Mouse (Mus musculus) small intestine, adult 2 months (tissue): ENCODE data around the gene Nedd8. TPM values are rescaled to one million over a fixed set of nuclear protein-coding genes. Genes with fewer than 3 reads are reported as not detected.
A peak's percentile ranks its signal among the peaks of the same experiment; 100 is the strongest.

Experiments used
- H3K27ac ChIP-seq: fragments of 200-500 bp; 2 replicates; pipeline ENCODE4 v1.5.1; 2012; ENCODE audit warnings: low read depth, low read length, control low read depth, inconsistent platforms; ENCODE audit not compliant: insufficient read depth
- H3K27me3 ChIP-seq: fragments of 200-500 bp; 2 replicates; pipeline ENCODE4 v1.6.1; 2012; ENCODE audit warnings: mild to moderate bottlenecking, moderate library complexity, low read length, inconsistent platforms; ENCODE audit not compliant: control insufficient read depth, insufficient read depth
- H3K36me3 ChIP-seq: fragments of 200-500 bp; 2 replicates; pipeline ENCODE4 v1.6.1; 2012; ENCODE audit warnings: mild to moderate bottlenecking, low read length, control low read depth, inconsistent platforms; ENCODE audit not compliant: control insufficient read depth, insufficient read depth
- H3K4me1 ChIP-seq: fragments of 200-500 bp; 2 replicates; pipeline ENCODE4 v1.6.1; 2012; ENCODE audit warnings: low read length, inconsistent platforms, mixed read lengths; ENCODE audit not compliant: control insufficient read depth, insufficient read depth, insufficient read length
- H3K4me3 ChIP-seq: fragments of 200-500 bp; 2 replicates; pipeline ENCODE4 v1.5.1; 2012; ENCODE audit warnings: low read depth, mild to moderate bottlenecking, control low read depth, inconsistent platforms, low read length, moderate library complexity
- CTCF ChIP-seq: fragments of 200-500 bp; IDR thresholded peaks from 2 replicates; pipeline ENCODE4 v1.5.1; 2012; ENCODE audit warnings: low read depth, mild to moderate bottlenecking, control low read depth, inconsistent platforms, low read length, moderate library complexity, mixed read lengths; ENCODE audit not compliant: insufficient replicate concordance, insufficient read length; ENCODE audit errors: extremely low read depth
- POLR2A ChIP-seq: fragments of 200-500 bp; IDR thresholded peaks from 2 replicates; pipeline ENCODE4 v1.6.1; 2012; ENCODE audit warnings: low read depth, mild to moderate bottlenecking, control low read depth, inconsistent platforms, low read length, moderate library complexity
- WGBS: fragments of 180-500 bp; shearing (Covaris S2); methylation state at CpG from one replicate; pipeline ENCODE4 v1.1.7; 2018; 5-methylcytosine and 5-hydroxymethylcytosine counted together
- polyA plus RNA-seq: library from polyadenylated mRNA; depleted of rRNA; stranded (reverse); fragments of >200 nt; gene quantifications from 2 replicates; pipeline ENCODE4 v1.2.3, GENCODE M21; 2012; rRNA removed

Gene Nedd8
- 135 and 228 TPM in 2 replicates for polyA plus RNA-seq

GRCm38 (mm10) chr14:55671833-55672740 lies at the start of gene Nedd8, which contains the start of gene Gmpr2:
TSS of gene Nedd8 (minus strand) at chr14:55672124.
TSS of gene Gmpr2 (plus strand) at chr14:55671941.
- TF ChIP-seq CTCF (no peak), POLR2A (peak; percentile 14; the same call in 1 of the 2 replicates)
- under 1% methylated on average over 38 of the region's 38 CpGs for WGBS
- Histone ChIP-seq H3K27ac (peak within 1 kb of the TSS; percentile 85), H3K27me3 (no peaks in the 10 kb centered on the region), H3K4me1 (peaks cover 2% of the 10 kb centered on the region), H3K36me3 (peaks cover 15% of the 10 kb centered on the region), H3K4me3 (peak within 1 kb of the TSS; percentile 83)

- WGBS: 88% methylated on average over 6 of the region's 6 CpGs
These were observed 49.2 kb upstream of the Nedd8 start for GRCm38 (mm10) chr14:55721076-55721475.

GRCm38 (mm10) chr14:55720666-55721065 lies 48.7 kb upstream of the Nedd8 start:
- H3K4me3 ChIP-seq: no peak overlapping the region

More at GRCm38 (mm10) chr14:55721076-55721475, 49.2 kb upstream of the Nedd8 start:
- H3K4me3 ChIP-seq: no peak overlapping the region
- peaks cover 26% of the 10 kb centered on the region for H3K36me3 ChIP-seq
- H3K27me3 ChIP-seq: no peaks in the 10 kb centered on the region
- peaks cover 8% of the 10 kb centered on the region; the same call in 1 of the 2 replicates for H3K4me1 ChIP-seq
- TF ChIP-seq POLR2A (no peak), CTCF (no peak)
- no peak overlapping the region for H3K27ac ChIP-seq

GRCm38 (mm10) chr14:55719737-55720136 lies 47.8 kb upstream of the Nedd8 start:
- no peaks in the 10 kb centered on the region for H3K27me3 ChIP-seq
- peaks cover 26% of the 10 kb centered on the region for H3K36me3 ChIP-seq
- TF ChIP-seq POLR2A (no peak), CTCF (no peak)
- peaks cover 4% of the 10 kb centered on the region; the same call in 1 of the 2 replicates for H3K4me1 ChIP-seq
- H3K27ac ChIP-seq: no peak overlapping the region
- H3K4me3 ChIP-seq: no peak overlapping the region
- WGBS: 95% methylated on average over 6 of the region's 6 CpGs

More at GRCm38 (mm10) chr14:55720666-55721065, 48.7 kb upstream of the Nedd8 start:
- Histone ChIP-seq H3K27ac (no peak overlapping the region), H3K36me3 (peaks cover 26% of the 10 kb centered on the region), H3K27me3 (no peaks in the 10 kb centered on the region), H3K4me1 (peaks cover 8% of the 10 kb centered on the region; the same call in 1 of the 2 replicates)
- 96% methylated on average over 12 of the region's 12 CpGs for WGBS
- TF ChIP-seq POLR2A: no peak
- no peak for TF ChIP-seq CTCF

- TF ChIP-seq CTCF (no peak), POLR2A (no peak)
- Histone ChIP-seq H3K4me1 (peaks cover 15% of the 10 kb centered on the region), H3K27me3 (0 out of 2 replicates have a peak, but pooled peaks cover 3% of the 10 kb centered on the region), H3K4me3 (no peak overlapping the region), H3K27ac (no peak overlapping the region), H3K36me3 (peaks cover 26% of the 10 kb centered on the region)
- 90% methylated on average over 8 of the region's 8 CpGs for WGBS
These were observed 45.0 kb upstream of the Nedd8 start for GRCm38 (mm10) chr14:55716884-55717283.

GRCm38 (mm10) chr14:55716271-55716670 lies 44.3 kb upstream of the Nedd8 start:
- H3K36me3 ChIP-seq: peaks cover 26% of the 10 kb centered on the region
- no peak for TF ChIP-seq POLR2A
- TF ChIP-seq CTCF: no peak
- H3K27me3 ChIP-seq: 0 out of 2 replicates have a peak, but pooled peaks cover 3% of the 10 kb centered on the region
- H3K4me1 ChIP-seq: peaks cover 11% of the 10 kb centered on the region
- no peak overlapping the region for H3K4me3 ChIP-seq
- no peak overlapping the region for H3K27ac ChIP-seq
- WGBS: 91% methylated on average over 6 of the region's 6 CpGs

- H3K36me3 ChIP-seq: peaks cover 25% of the 10 kb centered on the region
- H3K4me1 ChIP-seq: peaks cover 10% of the 10 kb centered on the region
- no peak for TF ChIP-seq CTCF
- no peak for TF ChIP-seq POLR2A
- 0 out of 2 replicates have a peak, but pooled peaks cover 3% of the 10 kb centered on the region for H3K27me3 ChIP-seq
- no peak overlapping the region for H3K27ac ChIP-seq
- H3K4me3 ChIP-seq: no peak overlapping the region
- 11% methylated on average over 6 of the region's 6 CpGs for WGBS
These were observed 43.0 kb upstream of the Nedd8 start for GRCm38 (mm10) chr14:55714893-55715292.
